Mouse (Mus musculus) megakaryocyte, adult 5-6 weeks (primary cell): ENCODE results near the gene Ypel5. TPM values are rescaled to one million over a fixed set of nuclear protein-coding genes. Genes with fewer than 3 reads are reported as not detected.

ENCODE experiments used
- ATAC-seq: 2 replicates; pipeline ENCODE4 v1.8.0; 2016; ENCODE audit warnings: mild to moderate bottlenecking, inconsistent platforms; ENCODE audit not compliant: poor library complexity, severe bottlenecking
- total RNA-seq, 2 experiments: library from RNA; stranded (forward) in 1 of 2; stranded (reverse) in 1 of 2; fragments of 153-499, 151-499 nt in 1 of 2; fragments of 221-1000, 200-1000 nt in 1 of 2; gene quantifications; 2 replicates each; pipeline versions ENCODE4 v1.2.3 to v1.2.4; 2015 to 2017

The Ypel5 gene
- total RNA-seq (2015) (62.6 and 73.6 TPM in 2 replicates), total RNA-seq (2017) (71.0 TPM in 2 replicates)

- peak; percentile 79 for ATAC-seq
These were observed at the start of gene Ypel5 for GRCm38 (mm10) chr17:72836158-72837115. Ypel5 (plus strand) TSS chr17:72836453.

GRCm38 (mm10) chr17:72787886-72788436 lies 48.3 kb upstream of the Ypel5 start:
- peak; percentile 92 for ATAC-seq

- no peak for ATAC-seq
These were observed 43.0 kb upstream of the Ypel5 start for GRCm38 (mm10) chr17:72793278-72793677.

GRCm38 (mm10) chr17:72794660-72795059 lies 41.6 kb upstream of the Ypel5 start:
- ATAC-seq, result no peak

GRCm38 (mm10) chr17:72795392-72796047 lies 40.7 kb upstream of the Ypel5 start:
- ATAC-seq, result peak; percentile 70

- ATAC-seq, result no peak
These were observed 39.7 kb upstream of the Ypel5 start for GRCm38 (mm10) chr17:72796506-72796905.

GRCm38 (mm10) chr17:72797867-72798266 lies 38.4 kb upstream of the Ypel5 start:
- ATAC-seq, result peak; percentile 73

- ATAC-seq, result no peak
These were observed 26.2 kb upstream of the Ypel5 start for GRCm38 (mm10) chr17:72809942-72810654.

GRCm38 (mm10) chr17:72813419-72814315 lies 22.6 kb upstream of the Ypel5 start:
- peak; percentile 91 for ATAC-seq

- no peak for ATAC-seq
These were observed 18.7 kb upstream of the Ypel5 start for GRCm38 (mm10) chr17:72817574-72817973.

- no peak for ATAC-seq
These were observed 16.5 kb upstream of the Ypel5 start for GRCm38 (mm10) chr17:72819714-72820113.

GRCm38 (mm10) chr17:72820425-72820824 lies 15.8 kb upstream of the Ypel5 start:
- ATAC-seq, result no peak

GRCm38 (mm10) chr17:72821923-72822322 lies 14.3 kb upstream of the Ypel5 start:
- ATAC-seq, result no peak

GRCm38 (mm10) chr17:72826916-72827534 lies 9.2 kb upstream of the Ypel5 start:
- ATAC-seq, result no peak

- ATAC-seq, result no peak
These were observed 8.1 kb upstream of the Ypel5 start for GRCm38 (mm10) chr17:72828027-72828678.

GRCm38 (mm10) chr17:72828687-72829086 lies 7.6 kb upstream of the Ypel5 start:
- ATAC-seq, result no peak

- peak; percentile 42 for ATAC-seq
These were observed 973 bp downstream of the Ypel5 start for GRCm38 (mm10) chr17:72837140-72837712.

GRCm38 (mm10) chr17:72837824-72838474 lies 1.7 kb downstream of the Ypel5 start:
- no peak for ATAC-seq
